Mouse (Mus musculus): ENCODE data around the gene Spindoc. TPM values are rescaled to one million over a fixed set of nuclear protein-coding genes. Genes with fewer than 3 reads are reported as not detected.
"Not testable (repeated sequence)": the region's sequence is repeated elsewhere in the genome, so short reads cannot be mapped to it uniquely, and the experiment has no call there.

Gene Spindoc
- polyA plus RNA-seq, 1 experiment from 2014 or later: 17.2 TPM

- Histone ChIP-seq H3K9ac (replicated peaks; ENCODE audit: low read depth) (no peak overlapping the region), H3K4me3 (ENCODE audit: low read depth, low read length) (no peak overlapping the region), H3K4me1 (ENCODE audit: insufficient read depth, low read depth, low read length) (no peaks in the 10 kb centered on the region), H3K4me2 (replicated peaks; ENCODE audit: low read depth, low read length) (no peak overlapping the region), H3K9me3 (ENCODE audit: low read length) (no peaks in the 10 kb centered on the region), H3K27ac (ENCODE audit: low read length) (no peak overlapping the region), H3K36me3 (ENCODE audit: insufficient read depth, low read length) (no peaks in the 10 kb centered on the region), H3K27me3 (replicated peaks; ENCODE audit: insufficient read depth, low read length) (0 out of 2 replicates have a peak, but pooled peaks cover 3% of the 10 kb centered on the region)
- 42% methylated on average over 9 of the region's 9 CpGs for WGBS
- DNase-seq (ENCODE audit: low spot score) (no peak), ATAC-seq (no peak)
- no peak for TF ChIP-seq EP300 (IDR thresholded peaks at IDR 0.05)
- TF ChIP-seq CTCF (IDR thresholded peaks at IDR 0.05): no peak
Measured at GRCm38 (mm10) chr19:7404623-7405229, 21.9 kb upstream of the Spindoc start.

GRCm38 (mm10) chr19:7400635-7401034 lies 17.8 kb upstream of the Spindoc start:
- 0 out of 2 replicates have a peak, but pooled peaks cover 3% of the 10 kb centered on the region for H3K27me3 ChIP-seq (replicated peaks; ENCODE audit: insufficient read depth, low read length)
- no peak overlapping the region for H3K4me2 ChIP-seq (replicated peaks; ENCODE audit: low read depth, low read length)
- H3K9me3 ChIP-seq (ENCODE audit: low read length): no peaks in the 10 kb centered on the region
- TF ChIP-seq CTCF (IDR thresholded peaks at IDR 0.05) (no peak), EP300 (IDR thresholded peaks at IDR 0.05) (peak; percentile 50; the same call in 1 of the 2 replicates)
- no peaks in the 10 kb centered on the region for H3K4me1 ChIP-seq (ENCODE audit: insufficient read depth, low read depth, low read length)
- H3K36me3 ChIP-seq (ENCODE audit: insufficient read depth, low read length): no peaks in the 10 kb centered on the region
- H3K27ac ChIP-seq (ENCODE audit: low read length): no peak overlapping the region
- no peak overlapping the region for H3K9ac ChIP-seq (replicated peaks; ENCODE audit: low read depth)
- 43% methylated on average over 11 of the region's 11 CpGs for WGBS
- DNase-seq (ENCODE audit: low spot score) (peak; percentile 50), ATAC-seq (peak; percentile 73)
- H3K4me3 ChIP-seq (ENCODE audit: low read depth, low read length): no peak overlapping the region

GRCm38 (mm10) chr19:7398898-7399297 lies 16.1 kb upstream of the Spindoc start:
- not testable (repeated sequence) for DNase-seq (ENCODE audit: low spot score); H3K9ac ChIP-seq (replicated peaks; ENCODE audit: low read depth); H3K27me3 ChIP-seq (replicated peaks; ENCODE audit: insufficient read depth, low read length); H3K4me2 ChIP-seq (replicated peaks; ENCODE audit: low read depth, low read length); H3K36me3 ChIP-seq (ENCODE audit: insufficient read depth, low read length); H3K4me1 ChIP-seq (ENCODE audit: insufficient read depth, low read depth, low read length); H3K4me3 ChIP-seq (ENCODE audit: low read depth, low read length); H3K27ac ChIP-seq (ENCODE audit: low read length); ATAC-seq; H3K9me3 ChIP-seq (ENCODE audit: low read length)
- 31% methylated on average over 24 of the region's 24 CpGs for WGBS

- H3K4me3 ChIP-seq (ENCODE audit: low read depth, low read length); H3K36me3 ChIP-seq (ENCODE audit: insufficient read depth, low read length); H3K4me1 ChIP-seq (ENCODE audit: insufficient read depth, low read depth, low read length); ATAC-seq; H3K27ac ChIP-seq (ENCODE audit: low read length); H3K9me3 ChIP-seq (ENCODE audit: low read length); H3K27me3 ChIP-seq (replicated peaks; ENCODE audit: insufficient read depth, low read length); H3K9ac ChIP-seq (replicated peaks; ENCODE audit: low read depth); H3K4me2 ChIP-seq (replicated peaks; ENCODE audit: low read depth, low read length): not testable (repeated sequence)
- 53% methylated on average over 8 of the region's 10 CpGs for WGBS
- peak; percentile 57 for TF ChIP-seq CTCF (IDR thresholded peaks at IDR 0.05)
- DNase-seq (ENCODE audit: low spot score): peak; percentile 35
Measured at GRCm38 (mm10) chr19:7396867-7397826, 14.4 kb upstream of the Spindoc start.

GRCm38 (mm10) chr19:7388488-7388887 lies 5.7 kb upstream of the Spindoc start:
- no peak overlapping the region for H3K9ac ChIP-seq (replicated peaks; ENCODE audit: low read depth)
- H3K36me3 ChIP-seq (ENCODE audit: insufficient read depth, low read length): no peaks in the 10 kb centered on the region
- H3K9me3 ChIP-seq (ENCODE audit: low read length): no peaks in the 10 kb centered on the region
- H3K27ac ChIP-seq (ENCODE audit: low read length): no peak overlapping the region
- H3K4me3 ChIP-seq (ENCODE audit: low read depth, low read length): no peak overlapping the region
- 71% methylated on average over 5 of the region's 6 CpGs for WGBS
- no peaks in the 10 kb centered on the region for H3K4me1 ChIP-seq (ENCODE audit: insufficient read depth, low read depth, low read length)
- H3K27me3 ChIP-seq (replicated peaks; ENCODE audit: insufficient read depth, low read length): no peaks in the 10 kb centered on the region
- no peak for DNase-seq (ENCODE audit: low spot score)
- no peak overlapping the region for H3K4me2 ChIP-seq (replicated peaks; ENCODE audit: low read depth, low read length)
- no peak for TF ChIP-seq EP300 (IDR thresholded peaks at IDR 0.05)
- no peak for TF ChIP-seq CTCF (IDR thresholded peaks at IDR 0.05)
- no peak for ATAC-seq

- Histone ChIP-seq H3K27ac (ENCODE audit: low read length) (no peak overlapping the region), H3K4me3 (ENCODE audit: low read depth, low read length) (no peak overlapping the region), H3K9ac (replicated peaks; ENCODE audit: low read depth) (no peak overlapping the region), H3K4me2 (replicated peaks; ENCODE audit: low read depth, low read length) (no peak overlapping the region), H3K36me3 (ENCODE audit: insufficient read depth, low read length) (no peaks in the 10 kb centered on the region), H3K4me1 (ENCODE audit: insufficient read depth, low read depth, low read length) (peaks cover 4% of the 10 kb centered on the region; the same call in 1 of the 2 replicates), H3K9me3 (ENCODE audit: low read length) (no peaks in the 10 kb centered on the region), H3K27me3 (replicated peaks; ENCODE audit: insufficient read depth, low read length) (no peaks in the 10 kb centered on the region)
- no peak for TF ChIP-seq CTCF (IDR thresholded peaks at IDR 0.05)
- TF ChIP-seq EP300 (IDR thresholded peaks at IDR 0.05): no peak
- DNase-seq (ENCODE audit: low spot score) (no peak), ATAC-seq (no peak)
- 63% methylated on average over 2 of the region's 2 CpGs for WGBS
Measured at GRCm38 (mm10) chr19:7386042-7386441, 3.2 kb upstream of the Spindoc start.
